Mouse (Mus musculus): ENCODE data around the gene Dbnl.

DNA sequence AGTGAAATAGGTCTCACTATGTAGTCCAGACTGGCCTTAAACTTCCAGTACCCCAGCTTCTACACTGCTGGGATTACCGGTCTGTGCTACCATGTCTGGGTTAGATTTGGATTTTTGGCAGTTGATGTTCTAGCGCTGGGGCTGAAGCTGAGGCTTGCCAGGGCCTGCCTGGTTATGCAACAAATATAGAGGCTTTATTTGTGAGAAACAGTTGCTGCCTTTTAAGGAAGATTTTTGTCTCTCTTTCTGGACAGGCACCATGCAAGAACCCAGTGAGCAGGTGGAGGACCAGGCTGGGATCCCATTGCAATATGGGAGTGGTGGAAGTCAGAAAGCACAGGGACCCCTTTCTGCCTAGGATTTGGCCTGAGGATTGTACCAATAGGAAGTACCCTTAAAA, 53.5 kb downstream of the Dbnl start:
- TF ChIP-seq CTCF (IDR thresholded peaks at IDR 0.05; ENCODE audit: low read depth) (no peak), EP300 (IDR thresholded peaks at IDR 0.05; ENCODE audit: low read depth) (no peak)
